Mouse (Mus musculus) testis, adult 2 months (tissue): Measurements from ENCODE around the gene Ppp6r1. TPM values are rescaled to one million over a fixed set of nuclear protein-coding genes. Genes with fewer than 3 reads are reported as not detected.

ENCODE experiments used
- H3K27ac ChIP-seq: fragments of 200-500 bp; 2 replicates; pipeline ENCODE4 v1.5.1; 2012; ENCODE audit warnings: low read depth, low read length; ENCODE audit not compliant: control insufficient read depth, insufficient read depth
- H3K27me3 ChIP-seq: fragments of 200-500 bp; 2 replicates; pipeline ENCODE4 v1.6.1; 2012; ENCODE audit warnings: mild to moderate bottlenecking, low read length, moderate library complexity; ENCODE audit not compliant: control insufficient read depth, insufficient read depth
- H3K36me3 ChIP-seq: fragments of 200-500 bp; 2 replicates; pipeline ENCODE4 v1.6.1; 2012; ENCODE audit warnings: mild to moderate bottlenecking, low read length; ENCODE audit not compliant: control insufficient read depth, insufficient read depth
- H3K4me1 ChIP-seq: fragments of 200-500 bp; 2 replicates; pipeline ENCODE4 v1.6.1; 2012; ENCODE audit warnings: low read length; ENCODE audit not compliant: control insufficient read depth, insufficient read depth
- H3K4me3 ChIP-seq: fragments of 200-500 bp; 2 replicates; pipeline ENCODE4 v1.5.1; 2012; ENCODE audit warnings: low read depth, mild to moderate bottlenecking, low read length, moderate library complexity, mixed read lengths; ENCODE audit not compliant: control insufficient read depth
- CTCF ChIP-seq: fragments of 200-500 bp; IDR thresholded peaks from 2 replicates; pipeline ENCODE4 v1.5.1; 2012; ENCODE audit warnings: low read depth, mild to moderate bottlenecking, inconsistent platforms, low read length, moderate library complexity; ENCODE audit not compliant: control insufficient read depth, insufficient read depth, insufficient replicate concordance
- POLR2A ChIP-seq: fragments of 200-500 bp; IDR thresholded peaks from 2 replicates; pipeline ENCODE4 v1.6.1; 2012; ENCODE audit warnings: low read depth, mild to moderate bottlenecking, inconsistent platforms, low read length, moderate library complexity; ENCODE audit not compliant: control insufficient read depth
- polyA plus RNA-seq: library from polyadenylated mRNA; depleted of rRNA; stranded (reverse); fragments of >200 nt; gene quantifications from 2 replicates; pipeline ENCODE4 v1.2.3, GENCODE M21; 2012

Gene Ppp6r1
- polyA plus RNA-seq, 1 experiment, result 137 TPM

DNA sequence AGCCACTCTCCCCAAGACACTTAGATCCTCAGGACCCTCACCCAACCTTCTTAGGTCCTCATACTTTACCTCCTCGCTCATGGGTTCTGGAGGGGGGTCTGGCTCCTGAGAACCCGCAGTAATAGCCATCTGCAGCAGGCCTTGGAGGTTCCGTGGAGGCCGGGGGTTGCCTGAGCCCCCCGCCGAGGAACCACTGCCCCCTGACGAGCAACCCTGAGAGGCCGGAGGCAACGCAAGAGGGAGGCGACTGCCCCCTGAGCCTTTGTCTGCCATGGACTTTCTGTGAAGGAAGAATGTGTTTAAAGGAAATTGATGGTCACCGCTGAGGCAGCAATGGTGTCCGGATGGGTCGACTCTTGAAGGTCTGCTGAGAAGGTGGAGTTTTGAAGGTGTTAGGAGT, 25.4 kb upstream of the Ppp6r1 start:
- H3K27me3 ChIP-seq, result no peaks in the 10 kb centered on the region
- no peaks in the 10 kb centered on the region for H3K36me3 ChIP-seq
- peak overlapping the region; percentile 95 for H3K4me3 ChIP-seq
- TF ChIP-seq CTCF (no peak), POLR2A (no peak)
- peak overlapping the region; percentile 86 for H3K27ac ChIP-seq
- peaks cover 4% of the 10 kb centered on the region for H3K4me1 ChIP-seq

DNA sequence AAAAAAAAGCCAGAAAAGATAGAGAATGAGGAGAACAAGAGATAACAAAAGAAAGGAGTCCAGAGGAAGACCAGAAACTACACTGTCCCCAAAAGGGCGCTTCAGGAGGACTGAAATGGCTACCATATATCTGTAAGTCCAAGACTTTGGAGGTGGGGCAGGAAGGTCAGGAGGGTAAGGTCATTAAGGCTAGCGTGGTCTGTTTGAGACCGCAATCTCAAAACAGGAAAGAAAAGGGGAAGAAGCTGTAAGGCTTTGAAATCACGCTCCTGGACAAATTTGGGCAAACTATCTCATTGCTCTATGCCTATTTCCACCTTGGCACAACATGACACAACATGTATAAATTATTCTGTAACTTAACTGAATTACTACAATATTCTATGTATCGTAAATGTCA, 24.5 kb upstream of the Ppp6r1 start:
- no peaks in the 10 kb centered on the region for H3K36me3 ChIP-seq
- H3K27me3 ChIP-seq, result no peaks in the 10 kb centered on the region
- TF ChIP-seq POLR2A (no peak), CTCF (no peak)
- H3K4me3 ChIP-seq, result peak overlapping the region; percentile 71
- H3K4me1 ChIP-seq, result peaks cover 4% of the 10 kb centered on the region
- H3K27ac ChIP-seq, result peak overlapping the region; percentile 11; the same call in 1 of the 2 replicates

DNA sequence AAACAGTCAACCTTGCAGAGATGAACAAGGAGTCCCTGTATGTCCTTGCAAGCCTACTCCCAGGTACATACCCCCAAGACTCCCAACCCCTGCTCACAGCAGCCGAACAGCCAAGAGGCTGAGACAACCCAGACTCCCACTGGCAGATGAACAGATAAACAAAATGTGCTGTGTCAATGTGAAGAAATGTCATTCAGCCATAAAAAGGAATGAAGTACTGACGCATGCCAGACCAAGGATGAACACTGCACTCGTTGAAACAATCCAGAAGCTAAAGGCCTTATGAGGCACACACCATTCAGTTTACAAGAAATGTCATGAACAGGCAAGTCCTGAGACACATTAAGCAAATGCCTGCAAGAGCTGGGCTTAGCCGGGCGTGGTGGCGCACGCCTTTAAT, 16.4 kb upstream of the Ppp6r1 start:
- Histone ChIP-seq H3K27ac (no peak overlapping the region), H3K4me1 (no peaks in the 10 kb centered on the region), H3K4me3 (no peak overlapping the region), H3K27me3 (no peaks in the 10 kb centered on the region), H3K36me3 (peaks cover 3% of the 10 kb centered on the region)
- TF ChIP-seq POLR2A (no peak), CTCF (no peak)

DNA sequence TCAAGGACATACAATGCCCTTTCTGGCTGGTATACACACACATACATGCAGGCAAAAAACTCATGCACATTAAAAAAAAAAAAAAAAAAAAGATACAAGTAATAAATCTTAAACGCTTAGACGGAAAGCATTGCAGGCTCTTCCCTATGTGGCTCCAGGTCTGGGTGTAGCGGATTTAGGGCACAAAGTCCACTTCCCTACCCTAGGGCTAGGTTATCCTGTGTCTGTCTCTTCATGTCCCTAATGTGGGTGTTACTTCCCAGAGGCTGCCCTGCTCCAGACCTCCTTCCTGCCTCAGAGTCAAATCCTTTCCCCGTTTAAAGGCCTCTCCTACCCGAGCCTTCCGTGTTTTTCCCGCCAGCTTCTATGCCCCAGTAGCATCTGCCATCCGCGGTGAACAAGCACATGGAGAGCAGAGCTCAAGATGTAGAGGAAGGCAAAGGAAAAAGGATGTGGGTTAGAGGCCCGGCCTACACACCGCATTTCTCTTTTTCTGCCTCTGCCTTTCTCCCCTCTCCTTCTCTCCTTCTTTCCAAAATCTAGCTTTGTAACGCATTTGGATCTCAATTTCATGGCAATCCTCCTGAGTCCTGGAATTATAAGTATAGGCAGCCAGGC, 15.4 kb upstream of the Ppp6r1 start:
- Histone ChIP-seq H3K4me3 (no peak overlapping the region), H3K36me3 (peaks cover 3% of the 10 kb centered on the region), H3K4me1 (no peaks in the 10 kb centered on the region), H3K27me3 (no peaks in the 10 kb centered on the region), H3K27ac (no peak overlapping the region)
- TF ChIP-seq POLR2A, result no peak
- TF ChIP-seq CTCF, result no peak

DNA sequence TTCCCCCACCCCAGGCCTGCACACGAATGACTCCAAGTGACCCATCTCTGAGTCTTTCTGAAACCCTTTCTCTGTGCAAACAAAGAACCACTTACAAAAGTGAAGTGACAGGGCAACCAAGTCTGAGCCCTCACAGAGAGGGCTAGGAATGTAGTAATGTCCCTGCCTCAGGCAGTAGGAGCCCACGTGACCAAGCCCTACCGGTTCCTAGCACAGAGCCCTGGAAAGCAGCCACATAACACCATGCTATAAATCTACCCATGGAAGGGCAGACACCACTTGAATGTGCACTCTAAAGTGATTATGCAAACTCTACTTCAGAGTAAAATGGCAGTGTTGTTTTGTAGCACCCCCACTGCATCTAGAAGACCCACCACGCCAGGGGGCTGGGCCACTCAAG, 13.1 kb upstream of the Ppp6r1 start:
- Histone ChIP-seq H3K4me3 (no peak overlapping the region), H3K27me3 (no peaks in the 10 kb centered on the region), H3K36me3 (peaks cover 2% of the 10 kb centered on the region), H3K27ac (no peak overlapping the region), H3K4me1 (no peaks in the 10 kb centered on the region)
- TF ChIP-seq POLR2A (no peak), CTCF (no peak)

DNA sequence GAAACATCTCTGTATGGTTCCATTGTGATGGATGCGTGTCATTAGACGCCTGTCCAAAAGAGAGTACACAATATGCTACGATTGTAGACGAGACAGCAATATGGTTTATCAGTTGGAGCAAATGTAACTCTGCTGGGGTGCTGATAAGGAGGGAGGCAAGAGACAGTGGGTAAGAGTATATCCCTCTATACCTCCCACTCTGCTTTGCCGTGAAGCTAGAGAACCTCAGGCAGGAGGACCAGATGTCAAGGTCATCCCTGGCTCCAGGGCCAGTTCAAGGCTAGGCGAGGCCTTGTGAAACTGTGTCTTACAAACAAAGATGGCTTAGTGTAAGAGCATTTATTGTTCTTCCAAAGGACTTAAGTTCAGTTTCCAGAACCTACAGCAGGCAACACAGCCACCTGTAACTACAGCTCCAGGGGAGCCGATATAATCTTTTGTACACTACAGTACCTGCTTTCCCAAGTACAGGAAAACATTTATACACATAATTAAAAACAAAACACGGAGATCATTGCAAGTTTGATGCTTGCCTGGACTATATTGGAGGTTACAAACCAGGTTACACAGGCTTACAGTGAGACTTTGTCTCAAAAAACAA, 11.9 kb upstream of the Ppp6r1 start:
- H3K27ac ChIP-seq, result no peak overlapping the region
- no peaks in the 10 kb centered on the region; the same call in 1 of the 2 replicates for H3K36me3 ChIP-seq
- H3K4me3 ChIP-seq, result no peak overlapping the region
- TF ChIP-seq CTCF (no peak), POLR2A (no peak)
- no peaks in the 10 kb centered on the region for H3K27me3 ChIP-seq
- no peaks in the 10 kb centered on the region for H3K4me1 ChIP-seq

DNA sequence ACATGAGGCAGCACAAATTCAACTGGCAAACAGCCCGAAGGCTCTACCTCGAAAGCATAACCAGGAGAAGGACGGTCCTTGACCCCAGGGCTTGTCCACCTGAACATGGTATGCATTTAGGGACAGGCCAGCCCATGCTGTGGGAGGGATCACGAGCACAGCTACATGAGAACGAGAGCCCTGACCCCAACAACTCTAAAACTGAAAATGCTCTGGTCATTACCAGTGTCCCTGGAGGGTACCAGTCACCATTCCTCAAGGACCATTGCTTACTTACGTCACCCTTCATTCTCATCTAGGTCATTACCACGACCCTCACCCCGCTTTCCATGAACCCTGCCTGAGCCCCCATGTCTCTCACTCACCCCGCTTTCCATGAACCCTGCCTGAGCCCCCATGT, 10.3 kb upstream of the Ppp6r1 start:
- H3K27ac ChIP-seq, result no peak overlapping the region
- no peaks in the 10 kb centered on the region; the same call in 1 of the 2 replicates for H3K36me3 ChIP-seq
- TF ChIP-seq CTCF, result no peak
- TF ChIP-seq POLR2A, result no peak
- H3K4me3 ChIP-seq, result no peak overlapping the region
- H3K4me1 ChIP-seq, result no peaks in the 10 kb centered on the region; the same call in 1 of the 2 replicates
- no peaks in the 10 kb centered on the region for H3K27me3 ChIP-seq
